Mouse (Mus musculus): ENCODE results near the gene 9530068E07Rik. TPM values are rescaled to one million over a fixed set of nuclear protein-coding genes. Genes with fewer than 3 reads are reported as not detected.

9530068E07Rik gene
- total RNA-seq (2023) = 10 to 100 TPM; 70.7 to 84.6 TPM

GRCm38 (mm10) chr11:52395940-52396596, at the start of gene 9530068E07Rik:
9530068E07Rik (plus strand) TSS chr11:52396428.

GRCm38 (mm10) chr11:52360471-52361277, 35.6 kb upstream of the 9530068E07Rik start, which contains the start of gene Vdac1:
Vdac1 (plus strand) TSS chr11:52360860.

Other genes starting within 250 kb of the 9530068E07Rik start
- not detected for gene Olfr1371, start 182.4 kb upstream of the 9530068E07Rik start, total RNA-seq (2023)
- gene Skp1a, start 164.4 kb upstream of the 9530068E07Rik start, total RNA-seq (2023) = 10 to 100 TPM; 82.9 to 83.9 TPM
- 1 to 10 TPM; 3.4 to 5.6 TPM for gene Tcf7, start 113.4 kb upstream of the 9530068E07Rik start, total RNA-seq (2023)
- gene Vdac1, start 35.6 kb upstream of the 9530068E07Rik start, total RNA-seq (2023) = 10 to 100 TPM; 64.7 to 67.4 TPM

Measured in monocyte, adult 59 days (primary cell).